Mouse (Mus musculus) heart, postnatal 0 days (tissue): ENCODE measurements around the gene Prkca. TPM values are rescaled to one million over a fixed set of nuclear protein-coding genes. Genes with fewer than 3 reads are reported as not detected.

ENCODE experiments used
- ATAC-seq: fragments of 200-750 bp; cut with Nextera tagmentation; 2 replicates; pipeline ENCODE4 v1.8.0; 2017; ENCODE audit warnings: low read depth, moderate number of reproducible peaks, moderate library complexity; ENCODE audit not compliant: insufficient read depth
- DNase-seq: peaks from one replicate; pipeline ENCODE4 v3.0.0-alpha.2; 2016; ENCODE audit warnings: low spot score
- H3K27ac ChIP-seq: fragments of 300-500 bp; sonication (generic); 2 replicates; pipeline ENCODE4 v1.5.1; 2014; ENCODE audit warnings: low read depth, mild to moderate bottlenecking
- H3K27me3 ChIP-seq: fragments of 300-500 bp; sonication (generic); 2 replicates; pipeline ENCODE4 v1.6.1; 2014; ENCODE audit warnings: low read length, mixed read lengths; ENCODE audit not compliant: control insufficient read depth, insufficient read depth
- H3K36me3 ChIP-seq: fragments of 300-500 bp; sonication (generic); replicated peaks from 2 replicates; pipeline ENCODE4 v1.6.1; 2014; ENCODE audit warnings: low read length, mixed read lengths; ENCODE audit not compliant: control insufficient read depth, insufficient read depth
- H3K4me1 ChIP-seq: fragments of 300-500 bp; sonication (generic); 2 replicates; pipeline ENCODE4 v1.6.1; 2014; ENCODE audit warnings: antibody characterized with exemption; ENCODE audit not compliant: control insufficient read depth, insufficient read depth
- H3K4me2 ChIP-seq: fragments of 300-500 bp; sonication (generic); 2 replicates; pipeline ENCODE4 v1.6.1; 2014; ENCODE audit warnings: low read depth, mild to moderate bottlenecking, low read length, moderate library complexity
- H3K4me3 ChIP-seq: fragments of 300-500 bp; sonication (generic); 2 replicates; pipeline ENCODE4 v1.5.1; 2014; ENCODE audit warnings: low read depth, low read length
- H3K9ac ChIP-seq: fragments of 300-500 bp; sonication (generic); replicated peaks from 2 replicates; pipeline ENCODE4 v1.6.1; 2014; ENCODE audit warnings: low read depth, low read length, mixed read lengths
- H3K9me3 ChIP-seq: fragments of 300-500 bp; sonication (generic); replicated peaks from 2 replicates; pipeline ENCODE4 v1.6.1; 2016; ENCODE audit warnings: low read length; ENCODE audit not compliant: control insufficient read depth
- CTCF ChIP-seq: IDR thresholded peaks from 2 replicates; pipeline ENCODE4 v1.5.1; 2016; ENCODE audit warnings: antibody characterized with exemption, control low read depth, low read depth
- EP300 ChIP-seq: IDR thresholded peaks from 2 replicates; pipeline ENCODE4 v1.6.1; 2016; ENCODE audit warnings: antibody characterized with exemption, low read depth
- WGBS: fragments of 180-500 bp; shearing (Covaris S2); extraction: QIAGEN DNeasy Blood & Tissue Kit; methylation state at CpG from one replicate; pipeline ENCODE4 v1.1.7; 2014; 5-methylcytosine and 5-hydroxymethylcytosine counted together
- polyA plus RNA-seq: library from polyadenylated mRNA; unstranded; fragments of >200 nt; fragmentation: Nextera tagmentation; extraction: Ambion mirVana; gene quantifications from 2 replicates; pipeline ENCODE4 v1.2.1, GENCODE M21; 2015
- total RNA-seq: library from RNA; depleted of rRNA; stranded (reverse); fragments of >200 nt; gene quantifications from 2 replicates; pipeline ENCODE4 v1.2.3, GENCODE M21; 2014; ENCODE audit warnings: low replicate concordance

Gene Prkca
- total and polyA plus RNA-seq, 2 experiments from 2014 or later = 7.0 to 11.2 TPM

DNA sequence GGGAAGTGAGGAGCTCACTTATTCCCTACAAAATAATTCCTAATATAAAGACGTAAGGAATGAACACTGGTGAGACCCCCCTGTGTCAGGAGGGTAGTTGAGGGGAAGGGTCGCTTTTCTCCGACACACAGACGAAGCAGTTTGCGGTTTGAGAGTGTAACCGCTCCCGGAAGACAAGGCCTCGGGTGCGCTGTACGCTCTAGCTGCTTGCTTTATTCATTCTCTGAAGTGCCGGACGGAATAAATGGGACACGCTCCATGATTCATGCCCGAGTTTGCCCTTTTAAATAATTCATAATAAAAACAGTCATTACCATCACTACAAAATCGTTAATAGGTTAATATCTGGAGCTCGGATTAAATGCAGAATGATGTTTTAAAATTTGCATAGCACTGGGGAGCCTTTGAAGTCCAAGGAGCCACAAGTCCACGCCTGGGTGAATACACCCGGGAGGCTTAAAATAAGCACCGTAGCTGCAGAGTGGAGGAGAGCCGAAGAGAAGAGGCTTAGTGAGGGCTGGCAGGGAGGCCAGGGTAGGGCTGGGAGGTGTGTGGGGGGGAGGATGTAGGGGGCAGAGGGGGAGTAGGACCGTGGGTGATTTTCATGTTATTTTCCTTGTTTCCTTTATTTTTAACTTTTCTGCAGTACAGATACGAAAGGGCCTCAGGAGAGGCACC lies 364.1 kb downstream of the Prkca start:
- Histone ChIP-seq H3K9me3 (no peaks in the 10 kb centered on the region), H3K9ac (no peak overlapping the region), H3K36me3 (peaks cover 64% of the 10 kb centered on the region), H3K27ac (no peak overlapping the region), H3K4me3 (no peak overlapping the region), H3K4me2 (no peak overlapping the region), H3K27me3 (no peaks in the 10 kb centered on the region), H3K4me1 (no peaks in the 10 kb centered on the region)
- DNase-seq (no peak), ATAC-seq (no peak)
- TF ChIP-seq EP300 = no peak
- no peak for TF ChIP-seq CTCF
- 76% methylated on average over 22 of the region's 22 CpGs for WGBS

DNA sequence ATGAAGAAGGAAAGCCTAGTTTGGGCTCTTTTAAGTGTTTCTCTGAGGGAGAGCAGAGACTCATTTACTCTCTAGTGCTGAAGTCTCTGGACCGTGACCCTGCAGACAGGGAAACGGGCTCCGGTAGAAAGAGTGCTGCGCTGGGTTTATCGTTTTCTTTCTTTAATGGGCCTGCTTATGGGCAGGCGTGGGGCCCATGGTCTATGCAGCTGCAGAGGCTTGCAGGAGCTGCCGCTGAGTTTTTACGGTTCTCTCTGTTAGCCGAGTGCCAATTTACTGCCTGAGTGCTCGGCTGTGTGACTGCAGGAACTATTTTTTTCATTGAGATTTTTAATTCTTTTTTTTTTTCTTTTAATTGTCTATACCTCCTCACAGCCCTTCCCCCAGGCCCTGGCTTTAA lies 373.8 kb downstream of the Prkca start:
- Histone ChIP-seq H3K9me3 (no peaks in the 10 kb centered on the region), H3K36me3 (peaks cover 46% of the 10 kb centered on the region), H3K27me3 (no peaks in the 10 kb centered on the region), H3K4me1 (no peaks in the 10 kb centered on the region), H3K27ac (no peak overlapping the region), H3K4me2 (no peak overlapping the region), H3K9ac (no peak overlapping the region), H3K4me3 (no peak overlapping the region)
- WGBS = 87% methylated on average over 10 of the region's 10 CpGs
- TF ChIP-seq EP300 (no peak), CTCF (no peak)
- DNase-seq (no peak), ATAC-seq (no peak)

DNA sequence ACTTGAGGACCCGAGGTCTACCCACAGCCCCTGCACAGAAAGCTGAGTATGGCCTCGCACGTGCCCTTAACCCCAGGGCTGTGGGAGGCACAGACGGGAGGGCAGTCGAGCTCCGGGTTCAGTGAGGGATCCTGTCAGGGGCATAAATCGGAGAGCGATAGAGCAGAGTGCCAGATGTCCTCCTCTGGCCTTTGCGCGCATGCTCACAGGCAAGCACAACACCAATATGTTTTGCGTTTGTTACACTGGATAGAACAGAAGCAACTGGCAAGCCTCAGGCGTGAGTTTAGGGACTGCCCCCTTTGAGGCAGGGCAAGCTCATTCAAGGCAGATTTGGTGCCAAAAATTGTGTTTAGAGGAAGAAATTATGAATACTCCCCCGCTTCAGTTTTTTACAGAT lies 375.6 kb downstream of the Prkca start:
- Histone ChIP-seq H3K4me1 (no peaks in the 10 kb centered on the region), H3K4me3 (no peak overlapping the region), H3K36me3 (peaks cover 33% of the 10 kb centered on the region; the same call in 1 of the 2 replicates), H3K27ac (no peak overlapping the region), H3K27me3 (no peaks in the 10 kb centered on the region), H3K4me2 (no peak overlapping the region), H3K9ac (no peak overlapping the region), H3K9me3 (no peaks in the 10 kb centered on the region)
- ATAC-seq (no peak), DNase-seq (no peak)
- no peak for TF ChIP-seq EP300
- no peak for TF ChIP-seq CTCF
- WGBS = 85% methylated on average over 13 of the region's 13 CpGs

DNA sequence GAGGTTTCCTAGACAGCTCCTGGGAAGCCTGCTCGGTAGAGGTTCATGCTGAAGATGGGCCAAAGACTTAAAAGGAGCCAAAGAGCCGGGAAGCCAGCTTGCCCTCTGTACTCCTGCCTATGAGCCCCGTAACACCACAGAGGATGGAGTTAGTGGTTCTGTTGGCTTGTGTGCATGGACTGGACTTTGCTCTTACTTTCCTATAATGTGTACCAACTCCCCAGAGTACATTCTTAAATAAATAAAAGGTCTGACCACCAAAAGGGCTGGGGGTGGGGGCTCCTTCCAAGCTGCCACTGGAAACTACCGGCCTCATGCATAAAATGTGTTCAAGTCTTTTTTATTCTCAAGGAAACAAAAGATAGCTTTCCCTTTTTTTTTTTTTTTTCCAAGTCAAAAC lies 377.5 kb downstream of the Prkca start:
- Histone ChIP-seq H3K4me3 (no peak overlapping the region), H3K27ac (no peak overlapping the region), H3K4me2 (no peak overlapping the region), H3K36me3 (peaks cover 22% of the 10 kb centered on the region), H3K9ac (no peak overlapping the region), H3K4me1 (no peaks in the 10 kb centered on the region), H3K9me3 (no peaks in the 10 kb centered on the region), H3K27me3 (no peaks in the 10 kb centered on the region)
- ATAC-seq (no peak), DNase-seq (no peak)
- TF ChIP-seq EP300 = no peak
- no peak for TF ChIP-seq CTCF
- WGBS = 89% methylated on average over 4 of the region's 4 CpGs

DNA sequence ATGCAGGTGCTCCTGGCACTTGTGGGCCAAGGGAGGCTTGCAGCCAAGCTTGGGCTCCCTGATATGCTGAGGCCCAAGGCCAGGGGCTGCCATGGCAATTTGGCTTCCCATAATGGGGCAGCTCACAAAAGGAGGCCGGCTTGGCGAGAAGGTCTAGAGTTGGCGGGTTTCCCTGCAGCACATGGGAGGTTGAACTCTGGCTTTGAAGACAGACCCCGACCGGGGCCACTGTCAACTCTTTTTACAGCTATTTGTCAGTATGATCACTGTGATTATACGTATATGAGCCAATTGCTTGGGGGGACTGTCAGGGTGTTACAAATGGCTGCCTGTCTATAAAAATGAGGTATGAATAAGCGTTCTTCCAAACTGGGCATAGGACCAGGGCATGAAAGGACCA lies 378.3 kb downstream of the Prkca start:
- WGBS = 85% methylated on average over 7 of the region's 7 CpGs
- H3K36me3 ChIP-seq = peaks cover 26% of the 10 kb centered on the region
- H3K4me3 ChIP-seq = no peak overlapping the region
- no peak for DNase-seq
- H3K27me3 ChIP-seq = no peaks in the 10 kb centered on the region
- H3K27ac ChIP-seq = no peak overlapping the region
- no peak for ATAC-seq
- no peak overlapping the region for H3K9ac ChIP-seq
- H3K4me1 ChIP-seq = no peaks in the 10 kb centered on the region
- no peak overlapping the region for H3K4me2 ChIP-seq
- TF ChIP-seq CTCF (no peak), EP300 (no peak)
- 0 out of 2 replicates have a peak, but pooled peaks cover 4% of the 10 kb centered on the region for H3K9me3 ChIP-seq
